Mouse (Mus musculus) left cerebral cortex, adult 8-10 months (tissue): ENCODE measurements around the gene Dedd2. TPM values are rescaled to one million over a fixed set of nuclear protein-coding genes. Genes with fewer than 3 reads are reported as not detected.
"Not testable (repeated sequence)": the region's sequence is repeated elsewhere in the genome, so short reads cannot be mapped to it uniquely, and the experiment has no call there.

Experiments
- DNase-seq, 2 experiments: peaks; one replicate each; pipeline ENCODE4 v3.0.0; 2022; ENCODE audit warnings: low spot score in 2 of 2
- total RNA-seq, 4 experiments: library from RNA; stranded (reverse); gene quantifications; 2 replicates each; pipeline ENCODE4 v1.2.4; 2022

The Dedd2 gene
- 10 to 100 TPM; 21.2 to 24.5 (median 22.2) TPM for total RNA-seq

DNA sequence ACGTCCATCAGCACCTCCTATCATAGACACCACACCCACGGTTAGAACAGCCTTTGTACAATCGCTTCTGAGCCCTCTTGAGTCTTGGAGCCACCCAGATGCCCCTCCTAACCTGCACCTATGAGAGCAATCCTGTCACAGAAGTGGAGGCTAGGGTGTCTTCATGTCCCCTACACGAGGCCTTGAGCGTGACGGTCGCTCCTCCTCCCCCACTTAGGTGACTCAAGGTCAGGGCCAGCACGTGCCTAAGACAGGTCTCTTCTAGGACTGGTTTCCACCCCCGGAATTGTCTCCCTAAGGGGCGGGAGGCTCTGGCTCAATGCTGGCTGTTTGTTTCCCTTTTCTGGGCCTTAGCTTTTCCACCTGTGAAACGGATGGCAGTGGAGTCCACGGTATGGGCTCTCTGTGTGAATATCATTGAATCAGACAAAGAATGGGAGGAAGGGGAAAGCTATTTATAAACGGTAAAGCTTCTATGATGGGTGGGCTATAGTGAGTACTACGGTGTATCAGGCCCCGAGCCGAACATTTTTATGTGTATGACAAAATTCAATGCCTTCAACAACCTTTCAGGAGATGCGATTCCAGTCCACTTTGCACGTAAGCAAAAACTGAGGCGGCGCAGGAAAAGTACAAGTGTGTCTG is at the start of gene Dedd2:
Gene Dedd2 (minus strand): TSS at position 159 of the 645 bp plus-strand sequence.
- no peak for DNase-seq

- no peak for DNase-seq
Measured at GRCm38 (mm10) chr7:25269545-25270271, 49.3 kb upstream of the Dedd2 start.

DNA sequence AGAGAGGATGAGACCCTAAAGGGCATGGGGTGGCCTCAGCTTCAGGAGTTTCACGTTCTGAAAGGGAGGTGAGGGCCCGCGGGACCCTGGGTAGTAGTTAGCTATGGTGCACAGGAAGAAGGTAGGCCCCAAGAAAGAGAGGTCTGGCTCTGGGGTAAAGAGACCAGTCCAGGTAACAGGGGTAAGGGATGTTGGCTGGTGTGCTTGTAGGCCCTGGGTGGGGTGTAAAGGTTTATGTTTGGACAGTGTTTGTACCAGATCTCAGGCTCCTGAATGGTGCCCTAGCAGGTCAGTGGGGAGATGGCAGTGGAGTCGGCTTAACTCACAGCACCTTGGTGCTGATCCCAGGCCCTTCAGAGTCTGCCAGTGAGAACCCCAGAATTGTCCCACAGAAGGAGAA is 48.6 kb upstream of the Dedd2 start:
- DNase-seq, result peak in 1 of 2 experiments; percentile 5

DNA sequence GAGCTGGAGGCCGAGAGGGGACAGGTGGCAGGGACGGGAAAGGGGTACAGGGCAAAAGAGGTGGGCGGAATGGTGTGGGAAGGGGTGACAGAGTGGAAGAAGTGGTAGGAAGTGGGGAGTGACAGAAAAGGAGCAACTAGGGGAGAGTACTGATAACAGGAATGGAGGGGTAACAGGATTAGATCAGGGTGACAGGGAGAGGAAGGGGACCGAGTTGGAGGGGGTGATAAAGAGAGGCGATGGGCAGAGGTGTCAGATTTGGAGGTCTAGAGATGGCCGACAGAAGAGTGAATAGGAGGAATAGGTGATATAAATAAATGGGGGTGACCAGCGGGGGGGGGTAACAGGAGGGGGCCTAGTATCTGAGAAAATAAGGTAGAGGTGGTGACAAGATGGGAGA is 48.2 kb upstream of the Dedd2 start:
- DNase-seq, result no peak

- peak; percentile 96 to 100 for DNase-seq
Measured at GRCm38 (mm10) chr7:25267751-25268463, 47.5 kb upstream of the Dedd2 start.

GRCm38 (mm10) chr7:25267301-25267750 is 46.9 kb upstream of the Dedd2 start, which contains the start of gene Cic:
Cic (plus strand) TSS chr7:25267704.
- DNase-seq, result peak in 1 of 2 experiments; percentile 99

- DNase-seq, result peak in 1 of 2 experiments; percentile 1
Measured at GRCm38 (mm10) chr7:25266180-25266962, 46.0 kb upstream of the Dedd2 start.

GRCm38 (mm10) chr7:25265743-25266142 is 45.3 kb upstream of the Dedd2 start:
- not testable (repeated sequence) for DNase-seq

DNA sequence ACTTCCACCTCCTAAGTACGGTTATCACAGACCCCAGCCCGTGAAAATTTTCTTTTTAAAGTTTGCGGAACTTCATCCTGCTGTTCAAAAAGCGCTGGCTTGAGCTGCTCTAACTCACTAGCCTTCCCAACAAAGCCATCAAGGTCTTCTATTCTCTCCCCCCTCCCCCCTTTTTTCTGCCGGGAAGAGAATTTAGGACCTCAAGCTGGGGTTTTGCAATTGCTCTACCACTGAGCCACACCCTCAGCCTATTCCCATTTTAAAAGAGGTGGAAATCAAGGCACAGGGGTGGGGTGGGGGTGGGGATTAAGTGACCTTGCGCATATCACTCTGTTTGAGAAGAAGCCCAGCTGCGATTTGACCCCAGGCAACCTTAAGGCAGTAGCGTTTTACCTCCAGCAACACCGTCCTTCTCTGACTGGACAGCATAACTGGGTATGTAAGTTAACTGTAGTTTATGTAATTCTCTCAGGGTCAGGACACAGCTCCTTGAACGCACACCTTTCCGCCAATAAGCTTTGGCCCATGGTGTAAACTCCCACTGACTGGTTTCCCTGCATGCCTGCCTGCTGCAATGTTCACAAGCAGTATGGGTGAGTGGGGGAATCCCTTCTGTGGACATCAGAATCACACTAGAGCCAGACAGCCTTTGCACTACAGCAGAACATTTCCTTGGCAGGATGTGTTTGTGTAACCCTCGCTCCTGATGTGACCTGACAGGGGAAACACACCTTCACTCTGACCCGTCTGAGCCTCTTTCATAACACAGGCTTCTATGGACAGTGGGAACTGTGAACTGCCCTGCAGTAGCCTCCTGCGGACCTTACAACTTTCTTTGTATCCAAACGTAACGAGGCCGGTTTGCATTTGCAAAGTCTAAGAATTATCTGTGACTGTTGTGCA is 43.8 kb upstream of the Dedd2 start:
- no peak for DNase-seq

- no peak for DNase-seq
Measured at GRCm38 (mm10) chr7:25261896-25262295, 41.5 kb upstream of the Dedd2 start.

- peak in 1 of 2 experiments; percentile 41 for DNase-seq
Measured at GRCm38 (mm10) chr7:25251822-25252221, 31.4 kb upstream of the Dedd2 start.

DNA sequence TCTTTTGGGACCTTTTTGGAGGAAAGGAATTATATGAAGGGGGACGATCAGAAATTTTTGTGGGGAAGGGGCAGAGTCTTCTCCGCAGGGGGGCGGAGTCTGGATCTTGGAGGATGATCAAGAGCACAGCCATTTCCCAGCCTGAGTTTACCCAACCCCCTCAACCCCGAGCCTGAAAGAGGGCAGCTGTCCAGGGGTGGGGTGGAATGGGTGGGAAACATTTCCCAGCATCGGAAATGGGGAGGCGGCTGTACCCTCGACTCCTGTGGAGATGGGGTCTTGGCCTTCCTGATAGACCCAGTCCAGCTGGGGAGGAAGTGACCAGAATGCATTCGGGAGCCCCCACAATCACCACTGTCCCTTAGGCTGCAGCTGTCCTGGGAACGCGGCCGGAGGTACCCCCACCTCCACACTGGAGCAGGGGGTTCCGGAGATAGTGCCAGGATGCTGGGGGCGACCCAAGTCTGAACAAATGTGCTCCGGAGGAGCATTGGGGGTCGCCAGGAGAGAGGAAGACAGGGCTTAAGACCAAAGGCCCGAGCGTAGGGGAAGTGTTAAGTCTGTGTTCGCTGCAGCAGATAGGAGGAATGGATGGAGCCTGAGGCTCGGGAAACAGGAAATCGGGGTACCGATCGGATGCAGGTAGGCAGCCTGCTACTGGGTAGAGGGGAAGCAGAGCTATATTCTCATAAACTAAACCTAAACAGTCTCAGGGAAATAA is 30.8 kb upstream of the Dedd2 start:
- DNase-seq, result peak in 1 of 2 experiments; percentile 54

DNA sequence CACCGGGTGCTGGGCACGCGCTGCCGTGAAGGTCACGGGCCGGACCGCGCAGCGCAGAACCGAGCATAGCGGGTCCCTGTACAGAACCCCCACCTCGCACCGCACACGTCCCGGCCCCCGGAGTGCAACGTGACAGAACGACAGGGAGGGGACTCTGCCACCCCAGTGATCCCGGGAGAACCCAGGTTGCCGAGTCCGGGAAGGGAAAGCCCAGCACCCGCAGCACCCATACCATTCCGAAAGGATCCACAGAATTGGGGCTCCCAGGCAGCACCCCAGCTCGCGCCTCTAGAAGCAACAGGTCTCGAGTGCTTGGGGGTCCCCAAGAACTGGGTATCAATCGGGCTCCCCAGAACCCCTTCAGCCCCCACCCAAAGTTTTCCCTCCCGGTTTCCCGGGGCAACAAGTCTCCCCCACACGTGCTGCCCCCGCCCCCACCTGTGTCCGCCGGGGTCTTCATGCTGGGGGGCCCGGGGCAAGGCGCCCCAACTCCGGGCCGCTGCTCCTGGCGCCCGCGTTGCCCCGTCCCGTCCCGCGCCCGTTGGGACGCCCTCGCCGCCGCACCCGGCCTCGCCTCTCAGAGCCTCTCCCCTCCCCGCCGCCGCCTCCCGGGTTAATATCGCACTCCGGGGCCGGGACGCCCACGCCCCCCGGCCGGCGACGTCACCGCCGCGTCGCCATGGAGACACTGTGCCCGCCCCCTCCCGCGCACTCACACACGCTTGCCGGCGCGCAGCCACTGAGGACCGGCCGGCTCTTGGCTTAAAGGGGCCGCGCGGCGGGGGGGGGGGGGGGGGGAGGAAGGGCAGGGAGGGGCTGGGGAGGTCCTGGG is 29.9 kb upstream of the Dedd2 start, which contains the start of gene Erf:
Gene Erf (minus strand): TSS at position 621 of the 832 bp plus-strand sequence.
- DNase-seq, result peak; percentile 89 to 95

- DNase-seq, result peak; percentile 51 to 77
Measured at GRCm38 (mm10) chr7:25249314-25250140, 29.1 kb upstream of the Dedd2 start.

GRCm38 (mm10) chr7:25248846-25249313 is 28.5 kb upstream of the Dedd2 start:
- no peak for DNase-seq

DNA sequence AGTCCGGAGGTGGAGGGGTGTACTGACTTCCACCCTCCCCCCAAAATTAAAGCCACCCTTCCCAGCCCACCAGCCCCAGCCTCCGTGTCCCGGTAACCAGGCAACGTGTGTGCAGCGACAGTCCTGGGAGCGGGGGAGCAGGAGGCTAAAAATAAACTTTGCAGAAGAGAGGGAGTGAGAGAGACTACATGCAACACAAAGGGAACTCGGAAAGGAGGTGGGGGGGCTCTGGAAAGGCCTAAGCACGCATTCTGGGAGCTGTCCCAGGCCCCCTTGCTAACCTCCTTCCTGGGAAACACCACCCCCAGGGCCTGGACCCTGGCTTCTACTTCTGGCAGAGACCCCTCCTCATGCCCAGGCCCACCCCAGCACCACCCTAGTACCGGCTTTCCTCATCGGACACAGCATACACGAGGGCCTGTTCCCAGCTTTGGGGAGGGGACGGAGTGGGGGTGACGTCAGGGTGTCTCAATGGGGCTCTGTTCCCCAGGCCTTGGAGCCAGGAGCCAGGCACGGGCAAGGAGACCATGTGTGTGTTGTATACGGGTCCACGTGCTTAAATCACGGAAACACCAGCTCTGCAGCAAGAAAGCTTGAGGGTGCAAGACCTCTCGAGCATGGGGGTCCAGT is 27.7 kb upstream of the Dedd2 start:
- DNase-seq, result peak; percentile 65 to 86

DNA sequence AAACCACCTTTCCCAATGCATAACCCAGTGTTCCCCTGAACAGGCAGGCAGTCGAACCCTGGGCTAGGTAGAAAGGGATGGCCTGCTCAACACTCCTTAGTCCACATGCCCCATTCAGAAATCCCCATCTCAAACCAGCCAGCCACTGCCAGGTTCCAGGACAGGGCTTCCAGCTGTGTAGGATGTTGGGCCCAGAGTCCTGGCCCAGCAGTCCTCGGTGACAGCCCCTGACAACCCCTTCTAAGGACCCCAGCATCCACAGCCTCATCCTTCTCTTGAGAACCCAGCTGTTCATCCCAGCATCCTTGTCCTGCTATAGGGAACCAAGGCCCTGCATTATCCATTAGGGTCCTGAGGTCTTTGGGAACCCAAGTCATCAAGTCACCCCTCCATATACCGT is 27.1 kb upstream of the Dedd2 start:
- DNase-seq, result no peak
